Mouse (Mus musculus): Measurements from ENCODE around the gene Micu2.
A peak's percentile ranks its signal among the peaks of the same experiment; 100 is the strongest.
"Not testable (repeated sequence)": the region's sequence is repeated elsewhere in the genome, so short reads cannot be mapped to it uniquely, and the experiment has no call there.

Micu2 gene

GRCm38 (mm10) chr14:57951089-57951488 lies 48.0 kb downstream of the Micu2 start:
- peak; percentile 29 for DNase-seq

- DNase-seq, result no peak
Measured at GRCm38 (mm10) chr14:57945834-57946233, 53.2 kb downstream of the Micu2 start.

- no peak for DNase-seq
Measured at GRCm38 (mm10) chr14:57937297-57937696, 61.8 kb downstream of the Micu2 start.

GRCm38 (mm10) chr14:57934666-57935065 lies 64.4 kb downstream of the Micu2 start:
- DNase-seq, result no peak

GRCm38 (mm10) chr14:57933608-57934007 lies 65.5 kb downstream of the Micu2 start:
- no peak for DNase-seq

GRCm38 (mm10) chr14:57932881-57933443 lies 66.1 kb downstream of the Micu2 start:
- DNase-seq, result no peak

GRCm38 (mm10) chr14:57921428-57922131 lies 77.5 kb downstream of the Micu2 start:
- DNase-seq, result no peak

- DNase-seq, result no peak
Measured at GRCm38 (mm10) chr14:57920568-57921310, 78.3 kb downstream of the Micu2 start.

- no peak for DNase-seq
Measured at GRCm38 (mm10) chr14:57919148-57919875, 79.8 kb downstream of the Micu2 start.

GRCm38 (mm10) chr14:57915341-57915740 lies 83.7 kb downstream of the Micu2 start:
- DNase-seq, result no peak

GRCm38 (mm10) chr14:57912211-57913007 lies 86.7 kb downstream of the Micu2 start:
- not testable (repeated sequence) for DNase-seq

GRCm38 (mm10) chr14:57911787-57912186 lies 87.3 kb downstream of the Micu2 start:
- not testable (repeated sequence) for DNase-seq

GRCm38 (mm10) chr14:57911316-57911715 lies 87.7 kb downstream of the Micu2 start:
- DNase-seq, result no peak

GRCm38 (mm10) chr14:57910501-57911068 lies 88.5 kb downstream of the Micu2 start:
- DNase-seq, result peak; percentile 89

GRCm38 (mm10) chr14:57909297-57909696 lies 89.8 kb downstream of the Micu2 start:
- peak; percentile 27 for DNase-seq

GRCm38 (mm10) chr14:57908431-57908830 lies 90.6 kb downstream of the Micu2 start:
- DNase-seq, result peak; percentile 49

GRCm38 (mm10) chr14:57901998-57902397 lies 97.1 kb downstream of the Micu2 start:
- no peak for DNase-seq

GRCm38 (mm10) chr14:57896882-57897281 lies 102.2 kb downstream of the Micu2 start:
- DNase-seq, result no peak

GRCm38 (mm10) chr14:57896088-57896871 lies 102.8 kb downstream of the Micu2 start:
- not testable (repeated sequence) for DNase-seq

- no peak for DNase-seq
Measured at GRCm38 (mm10) chr14:57894346-57894745, 104.7 kb downstream of the Micu2 start.

GRCm38 (mm10) chr14:57892961-57893360 lies 106.1 kb downstream of the Micu2 start:
- no peak for DNase-seq
